Mouse (Mus musculus) E14TG2a.4 (cell line): ENCODE data around the gene Man2a1.

Experiments
- H3K27me3 ChIP-seq: 2 replicates; pipeline ENCODE4 v1.6.1; 2014; ENCODE audit warnings: low read length, control low read depth; ENCODE audit not compliant: insufficient read depth
- H3K36me3 ChIP-seq: 2 replicates; pipeline ENCODE4 v1.6.1; 2014; ENCODE audit warnings: low read length, control low read depth; ENCODE audit not compliant: insufficient read depth
- H3K4me1 ChIP-seq: replicated peaks from 2 replicates; pipeline ENCODE4 v1.6.1; 2014; ENCODE audit warnings: low read depth, low read length, control low read depth
- H3K4me3 ChIP-seq: replicated peaks from 2 replicates; pipeline ENCODE4 v1.5.1; 2014; ENCODE audit warnings: mild to moderate bottlenecking, low read length
- H3K9me3 ChIP-seq: 2 replicates; pipeline ENCODE4 v1.6.1; 2014; ENCODE audit warnings: low read length, control low read depth
- CTCF ChIP-seq: conservative IDR thresholded peaks from 2 replicates; pipeline ENCODE4 v1.5.1; 2014; ENCODE audit warnings: low read length
- NANOG ChIP-seq: IDR thresholded peaks from 2 replicates; pipeline ENCODE4 v1.6.1; 2014; ENCODE audit warnings: borderline replicate concordance, low read length, mixed read lengths
- POU5F1 ChIP-seq: IDR thresholded peaks from 2 replicates; pipeline ENCODE4 v1.6.1; 2014; ENCODE audit warnings: low read length, borderline replicate concordance

Gene Man2a1

DNA sequence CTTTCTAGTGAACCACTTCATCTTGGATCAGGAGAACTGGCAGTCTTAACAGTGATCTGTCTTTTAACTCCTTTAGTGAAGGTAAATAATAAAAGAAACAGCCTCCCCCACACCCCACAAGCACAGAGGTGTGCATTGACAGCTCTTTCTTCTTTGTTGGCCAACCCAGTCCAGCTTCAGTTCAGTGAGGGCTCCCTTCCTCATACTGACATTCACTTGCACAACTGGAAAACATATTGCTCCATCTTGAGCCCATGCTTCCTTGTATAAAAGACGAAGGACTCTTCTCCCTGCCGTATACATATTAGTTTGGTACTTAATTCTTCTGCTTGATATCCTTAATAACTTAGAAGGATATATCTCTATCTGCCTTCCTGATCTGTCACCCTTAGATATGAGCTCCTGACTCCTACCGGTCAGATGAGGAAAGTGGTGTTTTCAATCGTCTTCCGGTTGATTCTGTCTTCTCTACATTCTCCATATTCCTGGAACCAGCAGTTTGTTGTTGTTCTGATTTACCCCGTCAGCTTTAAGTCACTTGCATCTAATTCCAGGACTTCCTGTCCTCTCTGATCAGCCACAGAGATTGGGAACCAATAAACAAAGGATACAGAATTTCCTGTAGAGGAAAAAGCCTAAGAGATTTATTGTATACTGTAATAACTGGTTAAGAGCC lies 8.5 kb downstream of the Man2a1 start:
- Histone ChIP-seq H3K36me3 (peaks cover 19% of the 10 kb centered on the region; the same call in 1 of the 2 replicates), H3K4me1 (peaks cover 37% of the 10 kb centered on the region), H3K27me3 (no peaks in the 10 kb centered on the region), H3K4me3 (no peak overlapping the region), H3K9me3 (no peaks in the 10 kb centered on the region)
- TF ChIP-seq CTCF: no peak
- no peak for TF ChIP-seq NANOG

DNA sequence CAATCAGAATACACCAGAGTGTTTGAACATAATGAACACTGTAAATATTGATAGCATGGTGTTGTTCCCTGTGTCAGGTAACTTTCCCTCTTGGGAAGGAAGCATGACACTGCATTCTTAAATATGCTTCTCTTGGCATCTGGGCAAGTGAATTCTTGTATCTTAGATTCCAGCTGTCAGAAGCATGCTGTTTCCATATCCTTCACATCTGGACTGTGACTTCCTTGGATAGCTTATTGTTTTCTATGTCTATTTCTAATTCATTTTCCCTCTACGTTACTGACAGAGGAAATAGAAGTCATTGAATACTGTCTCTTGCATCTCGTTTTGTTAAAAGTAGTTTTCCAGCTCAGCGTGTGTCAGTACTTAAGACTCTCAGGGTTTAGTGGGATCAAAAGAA lies 9.2 kb downstream of the Man2a1 start:
- Histone ChIP-seq H3K9me3 (no peaks in the 10 kb centered on the region), H3K36me3 (peaks cover 20% of the 10 kb centered on the region; the same call in 1 of the 2 replicates), H3K27me3 (no peaks in the 10 kb centered on the region), H3K4me3 (no peak overlapping the region), H3K4me1 (peaks cover 32% of the 10 kb centered on the region)
- TF ChIP-seq POU5F1 (no peak), NANOG (no peak), CTCF (no peak)

DNA sequence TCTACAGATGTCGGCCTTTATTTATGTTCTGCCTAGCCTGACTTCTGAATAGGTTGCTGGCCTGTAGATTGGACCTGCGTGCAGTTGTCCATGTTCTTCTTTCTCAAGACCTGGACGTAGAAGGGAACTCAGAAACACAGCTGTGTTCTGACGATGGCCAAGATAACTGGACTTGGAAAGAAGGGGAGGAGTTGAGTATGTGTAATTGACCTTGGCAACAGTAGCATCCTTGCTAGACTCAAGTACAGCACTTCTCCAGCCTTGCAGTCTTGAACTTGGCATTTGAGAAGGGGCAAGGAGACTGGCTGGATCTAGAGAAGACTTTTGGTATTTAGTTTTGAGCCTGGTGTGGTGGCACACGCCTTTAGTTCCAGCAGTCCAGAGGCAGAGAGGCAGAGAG lies 10.9 kb downstream of the Man2a1 start:
- no peak for TF ChIP-seq POU5F1
- TF ChIP-seq NANOG: no peak
- TF ChIP-seq CTCF: no peak
- Histone ChIP-seq H3K4me1 (peaks cover 18% of the 10 kb centered on the region), H3K9me3 (no peaks in the 10 kb centered on the region), H3K4me3 (no peak overlapping the region), H3K27me3 (no peaks in the 10 kb centered on the region), H3K36me3 (peaks cover 32% of the 10 kb centered on the region; the same call in 1 of the 2 replicates)

DNA sequence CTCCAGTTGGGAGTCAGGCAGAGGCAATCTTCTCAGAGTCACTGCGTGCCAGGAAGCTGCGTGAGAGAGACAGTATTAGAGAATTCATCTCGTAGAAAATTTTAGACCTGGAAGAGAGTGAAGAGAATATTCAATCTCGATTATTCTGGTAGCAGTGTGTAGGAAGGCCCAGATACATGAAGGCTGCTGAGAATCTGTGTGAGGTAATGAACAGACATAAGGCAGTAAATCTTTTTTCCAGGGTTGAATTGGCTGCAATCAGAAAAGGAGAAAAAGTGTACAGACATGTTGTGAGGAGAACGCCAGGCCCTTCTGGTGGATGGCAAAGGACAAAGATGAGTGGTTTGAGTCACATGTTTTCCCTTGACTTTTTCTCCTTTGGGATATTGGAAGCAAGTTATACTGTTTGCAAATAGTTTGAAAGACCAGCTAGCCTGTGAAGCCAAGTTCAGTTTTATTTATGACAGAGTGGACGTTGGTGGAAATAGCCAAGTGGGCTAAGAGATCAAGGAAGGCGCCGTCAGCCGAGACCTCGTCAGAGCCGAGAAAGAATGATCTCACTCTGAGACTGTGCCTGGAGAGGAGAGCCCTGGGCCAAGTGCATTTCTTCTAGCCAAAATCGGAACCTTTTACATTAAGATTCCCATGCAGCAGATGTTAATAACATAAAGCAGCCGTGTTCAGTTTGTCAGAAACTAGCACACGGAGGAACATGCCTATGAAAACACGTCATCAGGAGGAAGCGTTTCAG lies 11.8 kb downstream of the Man2a1 start:
- TF ChIP-seq POU5F1 (no peak), NANOG (no peak), CTCF (no peak)
- no peaks in the 10 kb centered on the region for H3K9me3 ChIP-seq

DNA sequence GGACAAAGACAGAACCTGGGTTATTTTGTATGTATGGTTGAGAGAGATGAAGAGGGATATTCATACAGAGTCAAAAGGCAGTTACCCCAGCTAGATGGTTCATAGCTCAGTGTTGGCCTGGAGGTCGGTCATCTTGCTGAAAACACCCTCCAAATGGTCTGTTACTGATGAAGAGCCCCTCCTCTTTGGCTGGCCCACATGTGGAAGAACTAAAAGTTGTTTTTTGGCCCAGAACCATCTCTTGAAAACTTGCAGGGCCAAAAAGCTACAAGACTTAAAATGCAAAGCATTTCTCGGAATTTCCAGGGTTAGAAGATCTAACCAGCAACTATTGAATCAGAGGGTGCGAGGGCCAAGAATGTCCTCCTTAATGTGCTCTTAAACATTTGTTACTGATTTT lies 12.4 kb downstream of the Man2a1 start:
- Histone ChIP-seq H3K27me3 (no peaks in the 10 kb centered on the region), H3K9me3 (no peaks in the 10 kb centered on the region), H3K4me3 (no peak overlapping the region), H3K4me1 (peaks cover 13% of the 10 kb centered on the region; the same call in 1 of the 2 replicates), H3K36me3 (peaks cover 32% of the 10 kb centered on the region; the same call in 1 of the 2 replicates)
- TF ChIP-seq CTCF (no peak), POU5F1 (no peak), NANOG (no peak)

More for the DNA sequence above, 11.8 kb downstream of the Man2a1 start:
- Histone ChIP-seq H3K4me1 (peaks cover 13% of the 10 kb centered on the region), H3K36me3 (peaks cover 32% of the 10 kb centered on the region; the same call in 1 of the 2 replicates), H3K4me3 (no peak overlapping the region), H3K27me3 (no peaks in the 10 kb centered on the region)

DNA sequence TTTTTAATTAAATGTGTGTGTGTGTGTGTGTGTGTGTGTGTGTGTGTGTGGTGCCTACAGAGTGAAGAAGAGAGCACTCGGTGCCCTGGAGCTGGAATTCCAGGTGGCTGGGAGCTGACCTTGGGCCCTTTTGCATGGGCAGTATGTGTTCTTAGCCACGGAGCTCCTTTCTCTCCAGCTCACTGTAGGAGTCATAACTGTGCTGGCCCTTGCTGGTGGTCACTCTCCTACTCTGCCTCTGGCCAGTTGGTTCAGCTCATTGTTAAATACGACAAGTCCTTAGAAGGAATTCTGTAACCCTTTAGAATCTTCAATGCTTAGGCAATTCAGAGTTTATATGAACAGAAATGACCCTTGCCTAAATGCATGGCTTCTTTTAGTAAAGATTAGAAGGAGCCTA lies 12.8 kb downstream of the Man2a1 start:
- no peaks in the 10 kb centered on the region for H3K27me3 ChIP-seq
- no peak overlapping the region for H3K4me3 ChIP-seq
- TF ChIP-seq POU5F1: no peak
- TF ChIP-seq NANOG: no peak
- no peak for TF ChIP-seq CTCF
- no peaks in the 10 kb centered on the region for H3K9me3 ChIP-seq
- H3K36me3 ChIP-seq: peaks cover 32% of the 10 kb centered on the region; the same call in 1 of the 2 replicates
- H3K4me1 ChIP-seq: peaks cover 13% of the 10 kb centered on the region; the same call in 1 of the 2 replicates

DNA sequence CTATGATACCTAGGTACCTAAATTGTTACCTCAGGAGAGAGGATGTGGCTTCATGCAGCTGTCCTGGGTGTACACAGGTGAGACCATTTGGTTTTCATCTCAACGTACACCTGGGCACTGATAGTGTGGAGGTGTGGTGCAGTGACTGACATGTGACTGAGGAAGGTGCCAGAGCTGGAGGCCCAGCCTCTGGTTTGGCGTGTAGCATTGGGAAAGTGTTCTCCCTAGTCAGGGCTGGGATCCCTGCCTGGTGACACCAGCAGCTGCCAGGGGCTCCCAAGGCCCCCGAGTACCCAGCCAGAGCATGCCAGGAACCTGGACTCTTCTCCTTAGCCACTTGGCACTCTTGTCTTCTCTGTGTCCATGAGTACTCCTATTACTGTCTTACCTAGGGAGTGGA lies 14.3 kb downstream of the Man2a1 start:
- no peaks in the 10 kb centered on the region for H3K27me3 ChIP-seq
- no peak for TF ChIP-seq NANOG
- no peak for TF ChIP-seq CTCF
- no peak for TF ChIP-seq POU5F1
- no peaks in the 10 kb centered on the region for H3K9me3 ChIP-seq
- H3K36me3 ChIP-seq: peaks cover 32% of the 10 kb centered on the region; the same call in 1 of the 2 replicates
- H3K4me1 ChIP-seq: peaks cover 9% of the 10 kb centered on the region; the same call in 1 of the 2 replicates
- H3K4me3 ChIP-seq: no peak overlapping the region

DNA sequence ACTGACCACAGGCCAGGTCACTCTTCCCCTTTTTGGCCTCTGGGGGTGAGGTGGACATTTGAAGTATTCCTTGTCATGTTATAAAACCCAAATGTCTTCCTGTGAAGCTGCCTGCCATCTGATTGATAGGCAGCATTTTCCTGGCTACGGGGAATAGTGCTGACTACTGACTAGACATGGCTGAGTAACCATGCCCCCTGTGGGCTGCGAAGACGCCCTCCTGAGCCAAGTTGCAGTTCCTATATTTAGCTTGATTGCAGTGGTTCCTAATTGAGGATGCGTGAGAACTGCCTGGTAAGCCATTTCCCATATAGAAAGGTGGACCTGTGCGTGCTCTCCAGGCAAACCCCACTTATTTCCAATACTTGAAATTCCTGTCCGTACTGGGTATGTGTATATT lies 14.9 kb downstream of the Man2a1 start:
- Histone ChIP-seq H3K4me1 (peaks cover 14% of the 10 kb centered on the region; the same call in 1 of the 2 replicates), H3K36me3 (peaks cover 31% of the 10 kb centered on the region; the same call in 1 of the 2 replicates), H3K9me3 (no peaks in the 10 kb centered on the region), H3K27me3 (no peaks in the 10 kb centered on the region), H3K4me3 (no peak overlapping the region)
- no peak for TF ChIP-seq NANOG
- TF ChIP-seq POU5F1: no peak
- no peak for TF ChIP-seq CTCF
